ENCODE assay signal across 27 mouse cellular contexts in the genomic region with DNA sequence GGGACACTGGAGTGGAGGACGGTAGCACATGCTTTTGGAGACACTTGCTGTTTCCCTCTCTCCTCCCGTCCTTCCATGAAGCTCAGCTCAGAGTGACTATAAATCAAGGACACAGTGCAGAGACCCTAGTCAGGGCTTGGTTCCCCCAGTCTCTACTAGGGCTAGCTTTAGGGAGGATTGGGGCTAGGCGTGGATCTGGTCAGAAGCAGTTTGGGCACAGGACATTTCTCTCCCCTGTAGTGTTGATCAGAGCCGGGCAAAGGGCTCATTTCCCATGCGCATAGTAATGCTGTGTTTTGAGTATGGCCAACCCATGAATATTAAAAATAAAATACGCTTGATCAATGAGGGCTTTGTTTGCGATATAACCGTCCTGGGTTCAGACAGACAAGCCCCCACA.
DNase-seq lines count a peak whose midpoint lies in the region; ATAC-seq and TF ChIP-seq lines count a peak whose summit lies in the region.
"Had no signal": no experiment of that assay in that cellular context is flagged by ENCODE, and none has a peak within 500 bp of the region (broad histone marks: within the 10 kb centered on the region; RNA-seq: fewer than 3 reads in every experiment).

No protein-coding gene starts in this region.

- H3K4me1 ChIP-seq in midbrain, embryonic 10.5 days, result peaks cover 68% of the 10 kb centered on the region
- H3K4me1 ChIP-seq in midbrain, postnatal 0 days (ENCODE audit: insufficient read depth, low read length), result peaks cover 20% of the 10 kb centered on the region
- H3K4me1 ChIP-seq in hindbrain, embryonic 11.5 days (replicated peaks; ENCODE audit: control insufficient read depth, insufficient read depth, low read length), result peaks cover 12% of the 10 kb centered on the region
- peaks cover 40% of the 10 kb centered on the region for H3K4me1 ChIP-seq in hindbrain, embryonic 14.5 days (replicated peaks; ENCODE audit: control insufficient read depth, insufficient read depth, low read length)
- H3K4me1 ChIP-seq in midbrain, embryonic 14.5 days (ENCODE audit: control insufficient read depth, insufficient read depth, low read length), result peaks cover 46% of the 10 kb centered on the region
- peaks cover 39% of the 10 kb centered on the region for H3K4me1 ChIP-seq in forebrain, embryonic 15.5 days
- H3K4me1 ChIP-seq: embryonic facial prominence, embryonic 15.5 days; kidney, embryonic 15.5 days; stomach, embryonic 15.5 days had no signal

- TF ChIP-seq CTCF in midbrain, postnatal 0 days (IDR thresholded peaks at IDR 0.05), result no peak

- no peak for DNase-seq in midbrain, embryonic 10.5 days (ENCODE audit: low spot score)
- DNase-seq in midbrain, postnatal 0 days (ENCODE audit: low spot score), result no peak
- peak; percentile 44 for DNase-seq in hindbrain, embryonic 11.5 days (ENCODE audit: low spot score)
- no peak for DNase-seq in hindbrain, embryonic 14.5 days (ENCODE audit: low spot score)
- DNase-seq in midbrain, embryonic 14.5 days, result peak; percentile 42
- DNase-seq in cerebellum, postnatal 36 days, result no peak
- DNase-seq in heart, adult 9 months (ENCODE audit: low spot score in 2 of 2), result no peak
- DNase-seq: cerebellum, adult 2 months; forebrain, postnatal 0 days; gastrocnemius, postnatal 10 days; heart, postnatal 36 days; kidney, adult 18-20 months; kidney, postnatal 25 days; lung, embryonic 14.5 days; right cerebral cortex, postnatal 14 days had no signal

- ATAC-seq in midbrain, postnatal 0 days (ENCODE audit: low FRiP score), result no peak
- peak; percentile 65 for ATAC-seq in hindbrain, embryonic 11.5 days (ENCODE audit: low FRiP score)
- ATAC-seq in hindbrain, embryonic 14.5 days (ENCODE audit: low FRiP score), result peak; percentile 25; the same call in 1 of the 2 replicates
- ATAC-seq in midbrain, embryonic 14.5 days (ENCODE audit: low FRiP score, low TSS enrichment), result no peak; the same call in 1 of the 2 replicates
- ATAC-seq in forebrain, embryonic 15.5 days (replicated peaks), result no peak
- ATAC-seq: CD4-positive, CD25-positive, alpha-beta regulatory T cell, adult 4 months; forebrain, postnatal 0 days; inflammation-experienced regulatory T-cells, adult 6 months had no signal

- H3K27me3 ChIP-seq in midbrain, embryonic 10.5 days (ENCODE audit: low read depth, poor library complexity, severe bottlenecking), result peaks cover 19% of the 10 kb centered on the region
- no peaks in the 10 kb centered on the region; the same call in 1 of the 2 replicates for H3K27me3 ChIP-seq in midbrain, postnatal 0 days (ENCODE audit: insufficient read depth, low read length)
- H3K27me3 ChIP-seq in hindbrain, embryonic 11.5 days (ENCODE audit: control insufficient read depth, insufficient read depth, low read length), result no peaks in the 10 kb centered on the region
- no peaks in the 10 kb centered on the region for H3K27me3 ChIP-seq in hindbrain, embryonic 14.5 days (ENCODE audit: control insufficient read depth, insufficient read depth, low read length)
- H3K27me3 ChIP-seq in midbrain, embryonic 14.5 days (ENCODE audit: control insufficient read depth, insufficient read depth, low read length), result no peaks in the 10 kb centered on the region
- H3K27me3 ChIP-seq in forebrain, embryonic 15.5 days, result no peaks in the 10 kb centered on the region
- H3K27me3 ChIP-seq: embryonic facial prominence, embryonic 15.5 days; kidney, embryonic 15.5 days; limb, embryonic 12.5 days; liver, embryonic 15.5 days; stomach, embryonic 15.5 days had no signal

- no peak overlapping the region for H3K4me3 ChIP-seq in midbrain, embryonic 10.5 days
- H3K4me3 ChIP-seq in midbrain, postnatal 0 days (ENCODE audit: low read depth, low read length), result no peak overlapping the region
- H3K4me3 ChIP-seq in hindbrain, embryonic 11.5 days (ENCODE audit: low read depth, low read length), result no peak overlapping the region
- H3K4me3 ChIP-seq in hindbrain, embryonic 14.5 days (replicated peaks; ENCODE audit: low read length), result no peak overlapping the region
- no peak overlapping the region for H3K4me3 ChIP-seq in midbrain, embryonic 14.5 days (replicated peaks; ENCODE audit: low read depth, low read length)
- H3K4me3 ChIP-seq in forebrain, embryonic 15.5 days, result no peak overlapping the region
- H3K4me3 ChIP-seq: embryonic facial prominence, embryonic 10.5 days; embryonic facial prominence, embryonic 15.5 days; kidney, embryonic 15.5 days; layer of hippocampus, adult 2 months; left cerebral cortex, adult 2 months; limb, embryonic 12.5 days; liver, embryonic 15.5 days; stomach, embryonic 15.5 days had no signal

- no peak overlapping the region for H3K4me2 ChIP-seq in midbrain, postnatal 0 days (ENCODE audit: low read depth, low read length, poor library complexity, severe bottlenecking)
- no peak overlapping the region for H3K4me2 ChIP-seq in hindbrain, embryonic 11.5 days (replicated peaks; ENCODE audit: low read depth, low read length)
- H3K4me2 ChIP-seq in hindbrain, embryonic 14.5 days (replicated peaks), result no peak overlapping the region
- 0 out of 2 replicates have a peak overlapping the region, but pooled peaks have one; percentile 6 for H3K4me2 ChIP-seq in midbrain, embryonic 14.5 days (ENCODE audit: low read length)
- H3K4me2 ChIP-seq in forebrain, embryonic 15.5 days (replicated peaks), result no peak overlapping the region
- H3K4me2 ChIP-seq: embryonic facial prominence, embryonic 15.5 days; heart, embryonic 11.5 days; kidney, embryonic 15.5 days; limb, embryonic 12.5 days; liver, embryonic 15.5 days; lung, embryonic 14.5 days; stomach, embryonic 15.5 days had no signal

- peak overlapping the region; percentile 70 for H3K27ac ChIP-seq in midbrain, embryonic 10.5 days (replicated peaks)
- no peak overlapping the region for H3K27ac ChIP-seq in midbrain, postnatal 0 days (ENCODE audit: low read depth, low read length)
- H3K27ac ChIP-seq in hindbrain, embryonic 11.5 days (ENCODE audit: low read depth, low read length), result peak overlapping the region; percentile 86
- H3K27ac ChIP-seq in hindbrain, embryonic 14.5 days, result peak overlapping the region; percentile 57
- 0 out of 2 replicates have a peak overlapping the region, but pooled peaks have one; percentile 49 for H3K27ac ChIP-seq in midbrain, embryonic 14.5 days (replicated peaks; ENCODE audit: low read depth, low read length)
- no peak overlapping the region for H3K27ac ChIP-seq in forebrain, embryonic 15.5 days (replicated peaks)
- H3K27ac ChIP-seq: embryonic facial prominence, embryonic 10.5 days; embryonic facial prominence, embryonic 15.5 days; kidney, embryonic 15.5 days; layer of hippocampus, adult 2 months; left cerebral cortex, adult 2 months; limb, embryonic 12.5 days; liver, embryonic 15.5 days; stomach, embryonic 15.5 days had no signal

- no peak overlapping the region for H3K9ac ChIP-seq in midbrain, postnatal 0 days (replicated peaks; ENCODE audit: low read length, poor library complexity, severe bottlenecking)
- H3K9ac ChIP-seq in hindbrain, embryonic 11.5 days (ENCODE audit: low read depth, low read length), result no peak overlapping the region
- H3K9ac ChIP-seq in hindbrain, embryonic 14.5 days, result no peak overlapping the region
- no peak overlapping the region for H3K9ac ChIP-seq in midbrain, embryonic 14.5 days (replicated peaks; ENCODE audit: low read length)
- no peak overlapping the region for H3K9ac ChIP-seq in forebrain, embryonic 15.5 days (replicated peaks)
- H3K9ac ChIP-seq: embryonic facial prominence, embryonic 15.5 days; forebrain, postnatal 0 days; kidney, embryonic 15.5 days; limb, embryonic 12.5 days; liver, embryonic 15.5 days; lung, embryonic 14.5 days; stomach, embryonic 15.5 days had no signal

- no peaks in the 10 kb centered on the region for H3K9me3 ChIP-seq in midbrain, embryonic 10.5 days (replicated peaks)
- no peaks in the 10 kb centered on the region for H3K9me3 ChIP-seq in midbrain, postnatal 0 days (ENCODE audit: low read length)
- no peaks in the 10 kb centered on the region for H3K9me3 ChIP-seq in hindbrain, embryonic 11.5 days (ENCODE audit: control insufficient read depth, low read length)
- H3K9me3 ChIP-seq in hindbrain, embryonic 14.5 days (ENCODE audit: control insufficient read depth, low read length), result no peaks in the 10 kb centered on the region
- H3K9me3 ChIP-seq in midbrain, embryonic 14.5 days (ENCODE audit: control insufficient read depth, low read length), result no peaks in the 10 kb centered on the region
- no peaks in the 10 kb centered on the region for H3K9me3 ChIP-seq in forebrain, embryonic 15.5 days
- H3K9me3 ChIP-seq: embryonic facial prominence, embryonic 10.5 days; embryonic facial prominence, embryonic 15.5 days; kidney, embryonic 15.5 days; limb, embryonic 12.5 days; stomach, embryonic 15.5 days had no signal

- H3K36me3 ChIP-seq in midbrain, embryonic 10.5 days, result no peaks in the 10 kb centered on the region
- no peaks in the 10 kb centered on the region for H3K36me3 ChIP-seq in midbrain, postnatal 0 days (ENCODE audit: insufficient read depth, low read length)
- H3K36me3 ChIP-seq in hindbrain, embryonic 11.5 days (ENCODE audit: control insufficient read depth, insufficient read depth, low read length), result no peaks in the 10 kb centered on the region
- no peaks in the 10 kb centered on the region for H3K36me3 ChIP-seq in hindbrain, embryonic 14.5 days (replicated peaks; ENCODE audit: control insufficient read depth, insufficient read depth)
- no peaks in the 10 kb centered on the region for H3K36me3 ChIP-seq in midbrain, embryonic 14.5 days (ENCODE audit: control insufficient read depth, insufficient read depth, low read length)
- H3K36me3 ChIP-seq in forebrain, embryonic 15.5 days, result no peaks in the 10 kb centered on the region
- H3K36me3 ChIP-seq: embryonic facial prominence, embryonic 10.5 days; embryonic facial prominence, embryonic 15.5 days; kidney, embryonic 15.5 days; limb, embryonic 12.5 days; liver, embryonic 15.5 days; stomach, embryonic 15.5 days had no signal

- WGBS in midbrain, embryonic 10.5 days, result 64% methylated on average over 8 of the region's 8 CpGs
- WGBS in midbrain, postnatal 0 days, result 37% methylated on average over 8 of the region's 8 CpGs
- WGBS in hindbrain, embryonic 11.5 days, result 54% methylated on average over 8 of the region's 8 CpGs
- 31% methylated on average over 8 of the region's 8 CpGs for WGBS in hindbrain, embryonic 14.5 days
- WGBS in midbrain, embryonic 14.5 days, result 29% methylated on average over 8 of the region's 8 CpGs
- WGBS in forebrain, embryonic 15.5 days, result 55% methylated on average over 8 of the region's 8 CpGs

Comparison
In these comparisons a context has a peak if more than half of its experiments do, and no peak if none do; other contexts are left out.
1. DNase-seq: peak in hindbrain, embryonic 11.5 days (single experiment) and midbrain, embryonic 14.5 days (single experiment); none in midbrain, embryonic 10.5 days (single experiment), midbrain, postnatal 0 days (single experiment), hindbrain, embryonic 14.5 days (single experiment), cerebellum, postnatal 36 days (0 of 2) and heart, adult 9 months (0 of 2).
2. H3K27ac ChIP-seq: peak in midbrain, embryonic 10.5 days (single experiment), hindbrain, embryonic 11.5 days (single experiment), hindbrain, embryonic 14.5 days (single experiment) and midbrain, embryonic 14.5 days (single experiment); none in midbrain, postnatal 0 days (single experiment) and forebrain, embryonic 15.5 days (single experiment).
3. ATAC-seq: peak in hindbrain, embryonic 11.5 days (single experiment) and hindbrain, embryonic 14.5 days (single experiment); none in midbrain, postnatal 0 days (single experiment), midbrain, embryonic 14.5 days (single experiment) and forebrain, embryonic 15.5 days (single experiment).